Mouse (Mus musculus) erythroblast, embryonic 14.5 days (primary cell): ENCODE results near the gene Skint8. TPM values are rescaled to one million over a fixed set of nuclear protein-coding genes. Genes with fewer than 3 reads are reported as not detected.
"Not testable (repeated sequence)": the region's sequence is repeated elsewhere in the genome, so short reads cannot be mapped to it uniquely, and the experiment has no call there.

Experiments used
- H3K27me3 ChIP-seq: 2 replicates; pipeline ENCODE4 v1.6.1; 2012; ENCODE audit warnings: inconsistent platforms; ENCODE audit not compliant: control insufficient read depth
- H3K36me3 ChIP-seq: 2 replicates; pipeline ENCODE4 v1.6.1; 2012; ENCODE audit warnings: mild to moderate bottlenecking, inconsistent platforms; ENCODE audit not compliant: control insufficient read depth
- H3K4me1 ChIP-seq: 2 replicates; pipeline ENCODE4 v1.6.1; 2012; ENCODE audit warnings: inconsistent platforms; ENCODE audit not compliant: control insufficient read depth
- H3K4me3 ChIP-seq: replicated peaks from 2 replicates; pipeline ENCODE3; 2012; ENCODE audit warnings: moderate library complexity, mild to moderate bottlenecking, inconsistent platforms
- H3K9me3 ChIP-seq: 2 replicates; pipeline ENCODE4 v1.6.1; 2012; ENCODE audit warnings: low read length, inconsistent platforms, mixed read lengths; ENCODE audit not compliant: control insufficient read depth
- GATA1 ChIP-seq: IDR thresholded peaks from 2 replicates; pipeline ENCODE4 v1.6.1; 2012; ENCODE audit warnings: low read length, inconsistent platforms, mixed read lengths
- TAL1 ChIP-seq: IDR thresholded peaks from 3 replicates; pipeline ENCODE4 v1.6.1; 2012; ENCODE audit warnings: low read length, inconsistent platforms, mixed read lengths
- polyA plus RNA-seq: library from polyadenylated mRNA; stranded (reverse); fragments of >175 nt; gene quantifications from 2 replicates; pipeline ENCODE4 v1.2.3, GENCODE M21; 2012

Gene Skint8
- polyA plus RNA-seq, 1 experiment, result not detected

DNA sequence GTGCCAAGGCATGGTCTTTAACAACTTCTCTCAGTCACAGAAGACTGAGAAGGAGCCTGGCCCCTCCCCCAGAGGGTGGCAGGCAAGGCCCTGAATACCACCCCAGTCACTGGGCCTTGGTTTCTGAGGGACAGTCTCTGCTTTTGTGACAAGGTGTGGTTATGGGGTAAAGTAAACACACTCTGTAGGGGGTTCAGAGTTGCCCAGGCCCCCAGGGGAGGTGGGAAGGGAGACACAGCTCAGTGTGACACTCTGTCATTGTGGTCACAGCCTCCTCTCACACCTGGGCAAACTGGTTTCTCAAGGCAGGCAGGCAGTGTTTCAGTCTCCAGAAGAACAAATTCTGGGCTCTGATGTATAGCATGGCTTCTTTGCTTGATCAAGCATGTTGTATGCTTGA lies 16.4 kb upstream of the Skint8 start, which contains the start of gene Slc5a9:
Slc5a9 (minus strand) TSS at position 144 of the 400 bp plus-strand sequence.
- no peaks in the 10 kb centered on the region for H3K36me3 ChIP-seq
- no peaks in the 10 kb centered on the region for H3K27me3 ChIP-seq
- no peak within 1 kb of the TSS for H3K4me3 ChIP-seq
- no peaks in the 10 kb centered on the region for H3K9me3 ChIP-seq
- H3K4me1 ChIP-seq, result no peaks in the 10 kb centered on the region
- TF ChIP-seq TAL1 (no peak), GATA1 (no peak)

DNA sequence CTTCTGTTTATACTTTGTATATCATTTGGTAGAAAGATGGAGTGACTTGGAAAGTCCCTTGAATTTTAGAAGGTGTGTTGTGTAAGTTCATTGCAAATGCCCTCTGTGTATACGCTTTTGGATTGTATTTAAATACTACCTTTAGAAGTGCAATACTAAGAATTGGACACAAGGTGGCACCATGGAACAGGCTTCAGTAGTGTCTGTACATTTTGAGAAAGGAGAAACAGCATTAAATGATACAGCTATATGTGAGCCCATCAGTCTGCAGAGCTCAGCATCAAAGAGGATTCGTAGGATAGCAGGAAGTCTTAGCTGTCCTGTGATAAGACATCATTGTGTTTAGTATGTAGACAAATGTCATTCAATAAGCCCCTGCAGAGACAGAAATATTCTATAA lies 11.3 kb upstream of the Skint8 start:
- Histone ChIP-seq H3K36me3 (no peaks in the 10 kb centered on the region), H3K27me3 (no peaks in the 10 kb centered on the region), H3K4me1 (no peaks in the 10 kb centered on the region), H3K9me3 (no peaks in the 10 kb centered on the region), H3K4me3 (no peak overlapping the region)
- TF ChIP-seq TAL1 (no peak), GATA1 (no peak)

DNA sequence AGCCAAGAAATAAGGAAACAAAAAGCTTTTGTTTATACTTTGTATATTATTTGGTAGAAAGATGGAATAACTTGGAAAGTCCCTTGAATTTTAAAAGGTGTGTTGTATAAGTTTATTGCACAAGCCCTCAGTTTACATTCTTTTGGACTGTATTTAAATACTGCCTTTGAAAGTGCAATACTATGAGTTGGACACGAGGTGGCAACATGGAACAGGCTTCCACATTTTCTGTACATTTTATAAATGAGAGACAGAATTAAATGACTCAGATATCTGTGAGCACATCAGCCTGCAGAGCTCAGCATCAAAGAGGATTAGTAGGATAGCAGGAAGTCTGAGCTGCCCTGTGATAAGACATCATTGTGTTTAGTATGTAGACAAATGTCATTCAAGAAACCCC lies 42.1 kb downstream of the Skint8 start:
- no peak overlapping the region for H3K4me3 ChIP-seq
- H3K27me3 ChIP-seq, result no peaks in the 10 kb centered on the region
- no peak for TF ChIP-seq TAL1
- TF ChIP-seq GATA1, result no peak
- no peaks in the 10 kb centered on the region for H3K36me3 ChIP-seq
- no peaks in the 10 kb centered on the region for H3K9me3 ChIP-seq
- H3K4me1 ChIP-seq, result no peaks in the 10 kb centered on the region

DNA sequence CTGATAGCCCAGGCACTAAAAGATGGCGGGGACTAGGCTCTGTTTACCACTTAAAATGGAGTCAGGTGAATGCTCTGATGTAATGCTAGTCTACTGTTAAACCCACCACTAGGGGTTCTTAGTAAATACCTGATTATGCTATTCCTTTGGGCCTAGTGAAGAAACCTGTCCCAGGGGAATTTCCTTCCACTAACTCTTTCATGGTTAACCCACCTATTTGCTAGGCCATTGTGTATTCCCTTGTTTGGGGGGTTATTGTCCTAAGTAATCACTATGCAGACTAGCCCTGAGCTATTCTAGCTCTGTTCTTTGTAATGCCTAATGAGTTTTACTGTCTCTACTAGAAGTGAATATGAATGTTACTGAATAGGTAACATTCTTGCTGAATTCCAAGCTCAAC lies 44.0 kb downstream of the Skint8 start:
- H3K4me3 ChIP-seq, H3K9me3 ChIP-seq, H3K4me1 ChIP-seq, H3K36me3 ChIP-seq, H3K27me3 ChIP-seq: not testable (repeated sequence)

DNA sequence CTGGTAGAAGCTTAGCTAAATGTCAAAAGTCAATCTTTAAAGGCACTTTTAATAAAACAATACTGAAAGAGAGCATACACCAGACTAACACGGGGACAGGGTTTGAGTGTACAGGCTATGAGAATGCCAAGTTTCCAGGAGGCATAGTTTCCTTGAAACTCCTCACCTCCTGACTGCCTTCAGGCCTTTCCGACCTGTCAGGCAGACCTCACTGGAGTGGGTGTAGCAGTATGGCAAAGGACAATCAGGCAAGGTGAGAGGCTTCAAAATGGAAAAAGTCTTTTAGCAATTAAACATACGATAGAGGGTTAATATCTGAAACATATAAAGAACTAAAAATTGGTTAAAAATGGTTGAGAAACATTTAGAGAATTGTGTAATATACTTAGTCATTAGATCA lies 44.5 kb downstream of the Skint8 start:
- Histone ChIP-seq H3K9me3 (no peaks in the 10 kb centered on the region), H3K4me1 (no peaks in the 10 kb centered on the region), H3K4me3 (no peak overlapping the region), H3K36me3 (no peaks in the 10 kb centered on the region), H3K27me3 (no peaks in the 10 kb centered on the region)
- TF ChIP-seq GATA1, result no peak
- no peak for TF ChIP-seq TAL1

DNA sequence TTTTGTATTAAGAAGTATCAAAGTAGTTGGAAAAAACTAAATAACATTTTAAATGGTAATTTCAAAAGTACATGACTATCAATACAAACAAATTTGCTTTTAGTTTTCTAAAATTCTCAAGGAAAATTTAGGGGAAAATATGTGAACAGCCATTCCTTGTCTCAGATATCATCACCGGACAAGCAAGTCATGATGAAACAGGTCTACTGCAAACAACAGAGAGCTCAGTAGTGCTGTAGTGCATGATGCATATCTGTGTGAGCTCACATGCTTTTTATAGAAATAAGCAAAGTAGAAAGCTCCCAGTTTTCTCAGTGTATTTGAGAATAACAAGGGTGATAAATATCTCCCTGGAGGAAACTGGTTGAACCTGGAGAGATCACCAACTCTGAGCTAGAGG lies 53.4 kb downstream of the Skint8 start, which contains the start of gene Skint7:
Skint7 (plus strand) TSS at position 301 of the 400 bp plus-strand sequence.
- no peaks in the 10 kb centered on the region for H3K9me3 ChIP-seq
- no peak for TF ChIP-seq GATA1
- no peak for TF ChIP-seq TAL1
- no peaks in the 10 kb centered on the region for H3K36me3 ChIP-seq
- no peak within 1 kb of the TSS for H3K4me3 ChIP-seq
- H3K4me1 ChIP-seq, result no peaks in the 10 kb centered on the region
- H3K27me3 ChIP-seq, result no peaks in the 10 kb centered on the region

Other genes starting within 250 kb of the Skint8 start
- 0.35 TPM in 1 of 2 replicates, not detected in the other for gene Spata6, start 199.4 kb upstream of the Skint8 start, polyA plus RNA-seq
- not detected in 2 replicates for gene Slc5a9, start 16.5 kb upstream of the Skint8 start, polyA plus RNA-seq
- not detected in 2 replicates for gene Skint7, start 53.5 kb downstream of the Skint8 start, polyA plus RNA-seq
- not detected in 2 replicates for gene Skint1, start 86.9 kb downstream of the Skint8 start, polyA plus RNA-seq
- gene Skint4, start 152.6 kb downstream of the Skint8 start, polyA plus RNA-seq, result not detected in 2 replicates